Mouse (Mus musculus) left cerebral cortex, postnatal 14 days (tissue): Measurements from ENCODE around the gene Anapc16. TPM values are rescaled to one million over a fixed set of nuclear protein-coding genes. Genes with fewer than 3 reads are reported as not detected.

Experiments used
- DNase-seq, 2 experiments: peaks; one replicate each; pipeline ENCODE4 v3.0.0; 2021 to 2022; ENCODE audit warnings: low spot score in 2 of 2, mixed read lengths in 1 of 2
- intact Hi-C: fragments of 180-260 bp; cut with DNase I; formaldehyde crosslinking; loops from one replicate; pipeline ENCODE4 v1.15.1; 2025
- total RNA-seq, 2 experiments: library from RNA; stranded (reverse); gene quantifications; 2 replicates each; pipeline ENCODE4 v1.2.3; 2021

Gene Anapc16
- total RNA-seq, 2 experiments from 2014 or later: 60.8 to 67.3 TPM

GRCm38 (mm10) chr10:59953564-59954039 is 49.3 kb downstream of the Anapc16 start:
- intact Hi-C loops: loop anchor here (2.0 kb wide), 1 partner anchor 15 kb away; no protein-coding TSS in a partner anchor
- DNase-seq: no peak

- intact Hi-C loops: no loop called here
- no peak for DNase-seq
Observed at GRCm38 (mm10) chr10:59952781-59953563, 50.0 kb downstream of the Anapc16 start.

GRCm38 (mm10) chr10:59952152-59952780 is 50.7 kb downstream of the Anapc16 start:
- intact Hi-C loops: no loop called here
- peak; percentile 60 to 67 for DNase-seq

GRCm38 (mm10) chr10:59951211-59952151 is 51.5 kb downstream of the Anapc16 start, which contains the start of gene Ddit4:
Gene Ddit4, minus strand, starts transcription at chr10:59951834.
- DNase-seq: peak; percentile 100
- intact Hi-C loops: no loop called here

- intact Hi-C loops: loop anchor here (1.0 kb wide), 1 partner anchor 56 kb away; no protein-coding TSS in a partner anchor
- peak; percentile 81 to 89 for DNase-seq
Observed at GRCm38 (mm10) chr10:59950716-59951191, 52.2 kb downstream of the Anapc16 start.

GRCm38 (mm10) chr10:59949783-59950605 is 52.9 kb downstream of the Anapc16 start:
- intact Hi-C loops: loop anchor here (1.0 kb wide), 1 partner anchor 56 kb away; no protein-coding TSS in a partner anchor

GRCm38 (mm10) chr10:59949255-59949648 is 53.7 kb downstream of the Anapc16 start:
- DNase-seq: no peak
- intact Hi-C loops: no loop called here

More at GRCm38 (mm10) chr10:59949783-59950605, 52.9 kb downstream of the Anapc16 start:
- no peak for DNase-seq

GRCm38 (mm10) chr10:59948363-59949254 is 54.3 kb downstream of the Anapc16 start:
- no peak for DNase-seq
- intact Hi-C loops: no loop called here

GRCm38 (mm10) chr10:59947296-59948073 is 55.5 kb downstream of the Anapc16 start:
- intact Hi-C loops: no loop called here
- DNase-seq: no peak

GRCm38 (mm10) chr10:59946362-59946761 is 56.6 kb downstream of the Anapc16 start:
- no peak for DNase-seq
- intact Hi-C loops: no loop called here

- intact Hi-C loops: no loop called here
- DNase-seq: no peak
Observed at GRCm38 (mm10) chr10:59945416-59945815, 57.5 kb downstream of the Anapc16 start.

- intact Hi-C loops: no loop called here
- peak; percentile 84 to 91 for DNase-seq
Observed at GRCm38 (mm10) chr10:59943421-59943989, 59.4 kb downstream of the Anapc16 start.

- intact Hi-C loops: no loop called here
Observed at GRCm38 (mm10) chr10:59942847-59943420, 60.0 kb downstream of the Anapc16 start.

GRCm38 (mm10) chr10:59942281-59942846 is 60.6 kb downstream of the Anapc16 start:
- DNase-seq: peak; percentile 40 to 81
- intact Hi-C loops: no loop called here

More at GRCm38 (mm10) chr10:59942847-59943420, 60.0 kb downstream of the Anapc16 start:
- peak; percentile 77 to 93 for DNase-seq

GRCm38 (mm10) chr10:59939081-59939480 is 63.9 kb downstream of the Anapc16 start:
- intact Hi-C loops: no loop called here
- DNase-seq: no peak

- no peak for DNase-seq
- intact Hi-C loops: no loop called here
Observed at GRCm38 (mm10) chr10:59938662-59939061, 64.3 kb downstream of the Anapc16 start.
